Mouse (Mus musculus): ENCODE data around the gene Acsl6. TPM values are rescaled to one million over a fixed set of nuclear protein-coding genes. Genes with fewer than 3 reads are reported as not detected.

Gene Acsl6
- polyA plus RNA-seq, 1 experiment from 2014 or later = 0.28 TPM

DNA sequence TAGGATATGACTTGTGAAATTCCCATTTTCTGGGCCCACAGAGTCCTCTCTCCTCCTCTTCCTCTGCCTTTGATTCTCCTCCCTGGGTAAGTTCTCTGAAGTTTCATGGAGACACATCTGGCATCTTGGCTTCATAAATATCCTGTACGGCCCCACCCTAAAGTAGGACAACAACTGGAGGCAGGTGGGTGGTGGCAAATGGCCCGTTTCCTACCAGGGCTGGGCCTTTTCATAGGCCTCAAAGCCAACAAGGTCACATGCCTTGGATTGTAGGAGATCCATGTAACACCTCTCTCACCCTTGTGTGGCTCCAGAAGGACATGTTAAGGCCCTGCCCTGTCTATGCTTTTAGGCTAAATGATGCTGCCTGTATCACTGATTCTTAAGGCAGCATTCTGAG is 7.0 kb downstream of the Acsl6 start:
- no peaks in the 10 kb centered on the region for H3K36me3 ChIP-seq (ENCODE audit: control insufficient read depth, insufficient read depth, low read length)
- no peak overlapping the region for H3K9ac ChIP-seq (ENCODE audit: low read length)
- H3K4me2 ChIP-seq (ENCODE audit: low read length) = no peak overlapping the region
- H3K27me3 ChIP-seq (ENCODE audit: control insufficient read depth, insufficient read depth, low read length) = peaks cover 3% of the 10 kb centered on the region; the same call in 1 of the 2 replicates
- no peak overlapping the region for H3K4me3 ChIP-seq (ENCODE audit: control insufficient read depth in 1 of 2, insufficient read depth in 1 of 2, low read depth in 1 of 2, low read length in 2 of 2)
- H3K27ac ChIP-seq (replicated peaks in 1 of 2; ENCODE audit: control insufficient read depth in 1 of 2, insufficient read depth in 1 of 2, low read depth in 2 of 2, low read length in 2 of 2) = no peak overlapping the region
- H3K4me1 ChIP-seq (ENCODE audit: control insufficient read depth in 2 of 2, insufficient read depth in 2 of 2, low read length in 2 of 2) = peaks cover 12 to 14% of the 10 kb centered on the region in 2 experiments
- H3K9me3 ChIP-seq (ENCODE audit: control insufficient read depth, low read length) = no peaks in the 10 kb centered on the region
- ATAC-seq (ENCODE audit: insufficient number of reproducible peaks, insufficient read depth, low FRiP score, low read depth) = no peak
- 73% methylated on average over 2 of the region's 2 CpGs for WGBS

DNA sequence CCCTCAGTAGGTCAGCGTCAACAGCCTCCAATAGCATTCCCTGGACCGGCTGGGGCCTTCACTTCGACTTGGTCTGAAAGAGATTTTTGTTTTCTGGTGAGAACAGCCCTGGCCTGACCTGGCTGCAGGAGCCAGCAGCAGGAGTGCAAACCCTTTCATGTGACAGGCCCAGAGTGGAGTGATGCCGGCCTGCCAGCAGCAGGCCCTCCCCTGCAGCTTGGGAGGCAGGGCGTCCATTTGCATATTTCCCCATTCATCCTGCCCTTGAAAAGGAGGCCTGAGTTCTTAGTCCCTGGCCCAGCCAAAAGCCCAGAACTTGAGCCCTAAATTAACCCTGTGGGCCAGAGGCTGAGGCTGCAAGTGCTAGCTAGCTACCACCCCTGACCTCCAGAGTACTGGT is 8.4 kb downstream of the Acsl6 start:
- Histone ChIP-seq H3K4me1 (ENCODE audit: control insufficient read depth in 2 of 2, insufficient read depth in 2 of 2, low read length in 2 of 2) (peaks cover 12 to 14% of the 10 kb centered on the region in 2 experiments), H3K27ac (replicated peaks in 1 of 2; ENCODE audit: control insufficient read depth in 1 of 2, insufficient read depth in 1 of 2, low read depth in 2 of 2, low read length in 2 of 2) (no peak overlapping the region), H3K27me3 (ENCODE audit: control insufficient read depth, insufficient read depth, low read length) (no peaks in the 10 kb centered on the region), H3K9ac (ENCODE audit: low read length) (no peak overlapping the region), H3K4me2 (ENCODE audit: low read length) (no peak overlapping the region), H3K36me3 (ENCODE audit: control insufficient read depth, insufficient read depth, low read length) (no peaks in the 10 kb centered on the region), H3K4me3 (ENCODE audit: control insufficient read depth in 1 of 2, insufficient read depth in 1 of 2, low read depth in 1 of 2, low read length in 2 of 2) (no peak overlapping the region), H3K9me3 (ENCODE audit: control insufficient read depth, low read length) (no peaks in the 10 kb centered on the region)
- no peak for ATAC-seq (ENCODE audit: insufficient number of reproducible peaks, insufficient read depth, low FRiP score, low read depth)
- WGBS = 27% methylated on average over 5 of the region's 5 CpGs

DNA sequence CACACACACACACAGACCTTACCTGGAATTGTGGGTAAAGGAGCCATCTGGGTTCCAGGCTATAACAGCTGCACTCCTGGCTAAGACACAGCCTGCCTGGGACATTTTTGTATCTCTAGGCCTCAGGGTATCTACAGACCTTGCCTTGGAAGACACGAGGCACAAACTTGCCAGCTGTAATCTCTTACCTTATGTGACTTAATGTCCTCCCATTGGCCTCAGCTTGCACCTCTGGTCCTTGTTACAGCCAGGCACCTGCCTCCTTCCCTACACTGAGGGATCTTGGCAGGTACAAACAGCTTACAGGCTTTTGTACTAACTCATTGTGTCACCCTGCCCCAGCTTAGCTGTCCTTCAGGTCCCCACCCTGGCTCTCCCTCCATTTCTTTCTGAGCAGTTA is 9.0 kb downstream of the Acsl6 start:
- Histone ChIP-seq H3K9ac (ENCODE audit: low read length) (no peak overlapping the region), H3K4me2 (ENCODE audit: low read length) (no peak overlapping the region), H3K27ac (replicated peaks in 1 of 2; ENCODE audit: control insufficient read depth in 1 of 2, insufficient read depth in 1 of 2, low read depth in 2 of 2, low read length in 2 of 2) (no peak overlapping the region), H3K27me3 (ENCODE audit: control insufficient read depth, insufficient read depth, low read length) (no peaks in the 10 kb centered on the region), H3K36me3 (ENCODE audit: control insufficient read depth, insufficient read depth, low read length) (no peaks in the 10 kb centered on the region), H3K9me3 (ENCODE audit: control insufficient read depth, low read length) (no peaks in the 10 kb centered on the region), H3K4me1 (ENCODE audit: control insufficient read depth in 2 of 2, insufficient read depth in 2 of 2, low read length in 2 of 2) (peaks cover 12 to 14% of the 10 kb centered on the region in 2 experiments), H3K4me3 (ENCODE audit: control insufficient read depth in 1 of 2, insufficient read depth in 1 of 2, low read depth in 1 of 2, low read length in 2 of 2) (no peak overlapping the region)
- ATAC-seq (ENCODE audit: insufficient number of reproducible peaks, insufficient read depth, low FRiP score, low read depth) = no peak
- 41% methylated on average over 1 of the region's 1 CpGs for WGBS

DNA sequence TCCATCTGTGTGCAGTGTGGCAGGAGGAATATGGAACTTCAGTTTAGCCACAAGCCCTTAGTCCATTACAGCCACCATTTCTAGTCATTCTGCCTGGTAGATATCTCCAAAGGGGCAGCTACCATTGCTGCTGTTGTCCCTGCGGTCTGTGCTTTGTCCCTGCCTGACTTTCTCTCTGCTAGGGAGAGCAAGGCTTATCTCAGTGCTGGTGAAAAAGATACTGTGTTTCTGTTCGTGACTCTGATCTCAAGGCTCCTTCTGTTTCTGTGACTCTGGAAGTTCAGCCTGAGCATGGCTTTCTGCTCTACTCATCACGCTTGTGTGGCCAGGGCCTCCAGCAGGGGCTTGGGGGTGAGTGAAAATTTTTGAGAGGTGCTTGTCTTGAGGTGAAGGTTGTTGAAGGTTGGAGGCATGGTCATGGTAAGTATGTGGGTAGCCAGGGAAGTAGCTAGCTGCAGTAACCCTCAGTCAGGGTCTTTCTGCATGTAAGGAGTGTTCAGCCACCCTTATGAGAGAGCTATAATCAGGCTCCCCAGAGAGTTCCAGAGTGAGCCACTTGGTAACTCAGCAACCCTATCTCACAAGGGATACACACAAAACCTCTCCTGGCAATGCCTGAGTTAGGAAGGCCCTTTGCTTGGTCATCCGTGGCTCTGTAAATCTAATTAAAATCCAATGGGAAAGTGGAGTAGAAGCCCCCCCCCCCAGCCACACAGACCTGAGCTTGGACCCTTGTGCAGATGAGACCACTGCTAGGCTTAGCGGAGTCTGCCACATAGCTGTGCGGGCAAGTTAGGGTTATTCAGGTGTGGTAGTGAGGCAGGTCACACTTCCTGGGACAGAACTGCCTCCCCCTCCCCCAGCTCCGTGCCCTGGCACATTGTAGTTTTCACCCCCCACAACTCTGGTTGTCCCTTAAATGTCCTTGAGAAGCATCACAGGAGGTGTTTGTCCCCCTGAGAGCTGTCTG is 10.1 kb downstream of the Acsl6 start:
- ATAC-seq (ENCODE audit: insufficient number of reproducible peaks, insufficient read depth, low FRiP score, low read depth) = no peak
- Histone ChIP-seq H3K4me1 (ENCODE audit: control insufficient read depth in 2 of 2, insufficient read depth in 2 of 2, low read length in 2 of 2) (peaks cover 12 to 14% of the 10 kb centered on the region in 2 experiments), H3K4me3 (ENCODE audit: control insufficient read depth in 1 of 2, insufficient read depth in 1 of 2, low read depth in 1 of 2, low read length in 2 of 2) (no peak overlapping the region), H3K9ac (ENCODE audit: low read length) (no peak overlapping the region), H3K4me2 (ENCODE audit: low read length) (no peak overlapping the region), H3K9me3 (ENCODE audit: control insufficient read depth, low read length) (no peaks in the 10 kb centered on the region), H3K27me3 (ENCODE audit: control insufficient read depth, insufficient read depth, low read length) (no peaks in the 10 kb centered on the region), H3K27ac (replicated peaks in 1 of 2; ENCODE audit: control insufficient read depth in 1 of 2, insufficient read depth in 1 of 2, low read depth in 2 of 2, low read length in 2 of 2) (no peak overlapping the region), H3K36me3 (ENCODE audit: control insufficient read depth, insufficient read depth, low read length) (no peaks in the 10 kb centered on the region)
- WGBS = 39% methylated on average over 7 of the region's 7 CpGs

DNA sequence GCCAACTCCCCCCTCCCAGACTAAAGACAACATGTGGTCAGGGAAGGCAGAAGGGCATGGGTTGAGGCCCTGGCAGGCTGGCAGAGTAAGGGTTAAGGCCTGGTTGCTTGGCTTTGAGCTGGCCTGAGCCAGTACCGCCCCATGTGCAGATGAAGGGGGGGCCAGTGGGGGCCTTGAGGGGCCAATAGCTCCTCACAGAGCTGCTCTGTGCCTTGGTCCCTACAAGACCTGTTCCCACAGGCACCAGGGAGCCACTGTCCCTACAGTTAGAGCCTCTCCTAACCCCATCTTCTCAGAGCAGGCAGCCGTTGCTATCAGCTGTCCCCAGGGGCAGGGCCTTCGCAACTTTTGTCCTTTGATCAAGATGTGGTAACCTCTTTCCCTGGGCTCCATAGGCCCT is 11.1 kb downstream of the Acsl6 start:
- 22% methylated on average over 3 of the region's 3 CpGs for WGBS
- H3K4me2 ChIP-seq (ENCODE audit: low read length) = no peak overlapping the region
- no peak overlapping the region for H3K27ac ChIP-seq (replicated peaks in 1 of 2; ENCODE audit: control insufficient read depth in 1 of 2, insufficient read depth in 1 of 2, low read depth in 2 of 2, low read length in 2 of 2)

DNA sequence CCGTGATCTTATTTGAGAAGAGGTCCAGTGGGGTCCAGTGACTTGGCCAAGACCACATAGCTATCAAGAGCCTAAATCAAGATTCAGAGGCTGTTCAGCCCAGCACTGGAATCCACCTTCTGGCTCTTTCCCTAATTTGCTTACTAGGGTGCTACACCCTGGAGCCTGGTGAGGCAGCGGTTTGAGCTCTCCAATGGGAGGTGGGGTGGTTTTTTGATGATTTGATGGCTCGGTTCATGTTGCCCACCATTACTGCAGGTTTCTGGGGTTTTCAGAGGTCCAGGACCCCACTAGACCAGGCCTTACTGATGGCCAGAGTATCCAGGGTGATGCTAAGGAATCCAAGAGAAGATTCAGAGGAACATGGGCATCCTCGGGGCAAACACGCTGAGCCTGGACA is 11.7 kb downstream of the Acsl6 start:
- WGBS = 89% methylated on average over 5 of the region's 5 CpGs
- Histone ChIP-seq H3K4me2 (ENCODE audit: low read length) (no peak overlapping the region), H3K27ac (replicated peaks in 1 of 2; ENCODE audit: control insufficient read depth in 1 of 2, insufficient read depth in 1 of 2, low read depth in 2 of 2, low read length in 2 of 2) (no peak overlapping the region), H3K9me3 (ENCODE audit: control insufficient read depth, low read length) (no peaks in the 10 kb centered on the region), H3K36me3 (ENCODE audit: control insufficient read depth, insufficient read depth, low read length) (no peaks in the 10 kb centered on the region), H3K4me1 (ENCODE audit: control insufficient read depth in 2 of 2, insufficient read depth in 2 of 2, low read length in 2 of 2) (peaks cover 12 to 14% of the 10 kb centered on the region in 2 experiments), H3K9ac (ENCODE audit: low read length) (no peak overlapping the region), H3K27me3 (ENCODE audit: control insufficient read depth, insufficient read depth, low read length) (no peaks in the 10 kb centered on the region), H3K4me3 (ENCODE audit: control insufficient read depth in 1 of 2, insufficient read depth in 1 of 2, low read depth in 1 of 2, low read length in 2 of 2) (no peak overlapping the region)
- no peak for ATAC-seq (ENCODE audit: insufficient number of reproducible peaks, insufficient read depth, low FRiP score, low read depth)

More for the DNA sequence above, 11.1 kb downstream of the Acsl6 start:
- Histone ChIP-seq H3K27me3 (ENCODE audit: control insufficient read depth, insufficient read depth, low read length) (no peaks in the 10 kb centered on the region), H3K4me3 (ENCODE audit: control insufficient read depth in 1 of 2, insufficient read depth in 1 of 2, low read depth in 1 of 2, low read length in 2 of 2) (no peak overlapping the region), H3K36me3 (ENCODE audit: control insufficient read depth, insufficient read depth, low read length) (no peaks in the 10 kb centered on the region), H3K4me1 (ENCODE audit: control insufficient read depth in 2 of 2, insufficient read depth in 2 of 2, low read length in 2 of 2) (peaks cover 12 to 14% of the 10 kb centered on the region in 2 experiments), H3K9ac (ENCODE audit: low read length) (no peak overlapping the region), H3K9me3 (ENCODE audit: control insufficient read depth, low read length) (no peaks in the 10 kb centered on the region)
- ATAC-seq (ENCODE audit: insufficient number of reproducible peaks, insufficient read depth, low FRiP score, low read depth) = no peak

DNA sequence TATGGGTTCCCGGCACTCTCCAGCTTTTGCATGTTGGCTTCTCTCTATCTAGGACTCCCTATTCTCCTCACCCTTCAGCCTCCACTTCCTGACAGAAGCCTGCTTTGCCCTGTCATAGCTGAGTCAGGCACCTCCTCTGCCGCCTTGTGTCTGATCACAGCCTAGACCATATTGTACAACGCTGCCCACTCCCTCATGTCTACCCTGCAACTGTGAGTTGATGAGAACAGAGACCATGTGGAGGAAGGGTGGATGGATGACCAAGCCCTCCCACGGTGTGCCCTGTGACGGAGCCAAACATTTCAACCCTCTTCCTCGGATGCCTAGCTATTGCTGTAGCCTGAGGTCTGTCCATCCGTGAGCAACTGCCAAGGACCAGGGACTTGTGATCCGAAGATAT is 13.8 kb downstream of the Acsl6 start:
- Histone ChIP-seq H3K9me3 (ENCODE audit: control insufficient read depth, low read length) (no peaks in the 10 kb centered on the region), H3K27ac (replicated peaks in 1 of 2; ENCODE audit: control insufficient read depth in 1 of 2, insufficient read depth in 1 of 2, low read depth in 2 of 2, low read length in 2 of 2) (no peak overlapping the region), H3K4me1 (ENCODE audit: control insufficient read depth in 2 of 2, insufficient read depth in 2 of 2, low read length in 2 of 2) (peaks cover 12 to 14% of the 10 kb centered on the region in 2 experiments), H3K27me3 (ENCODE audit: control insufficient read depth, insufficient read depth, low read length) (no peaks in the 10 kb centered on the region), H3K4me3 (ENCODE audit: control insufficient read depth in 1 of 2, insufficient read depth in 1 of 2, low read depth in 1 of 2, low read length in 2 of 2) (no peak overlapping the region), H3K4me2 (ENCODE audit: low read length) (no peak overlapping the region), H3K9ac (ENCODE audit: low read length) (no peak overlapping the region), H3K36me3 (ENCODE audit: control insufficient read depth, insufficient read depth, low read length) (no peaks in the 10 kb centered on the region)
- ATAC-seq (ENCODE audit: insufficient number of reproducible peaks, insufficient read depth, low FRiP score, low read depth) = no peak
- 79% methylated on average over 8 of the region's 8 CpGs for whole genome bisulfite sequencing

Measured in heart, embryonic 14.5 days (tissue).